Mouse (Mus musculus) CH12.LX (cell line): ENCODE data around the gene Sfxn3. TPM values are rescaled to one million over a fixed set of nuclear protein-coding genes. Genes with fewer than 3 reads are reported as not detected.

Experiments
- DNase-seq: peaks from one replicate; pipeline ENCODE4 v3.0.0-alpha.2; 2013; ENCODE audit errors: extremely low read depth
- H3K27ac ChIP-seq: 2 replicates; pipeline ENCODE4 v1.5.1; 2012; ENCODE audit warnings: low read depth, mild to moderate bottlenecking, control low read depth, moderate library complexity; ENCODE audit not compliant: insufficient read depth
- H3K27me3 ChIP-seq: replicated peaks from 2 replicates; pipeline ENCODE3; 2012; ENCODE audit warnings: inconsistent platforms
- H3K36me3 ChIP-seq, 2 experiments: replicated peaks in 1 of 2; 2 replicates each; pipeline versions ENCODE3 to v1.6.1; 2012; ENCODE audit warnings: inconsistent platforms in 1 of 2, low read length in 1 of 2, mild to moderate bottlenecking in 1 of 2, mixed read lengths in 1 of 2, moderate library complexity in 1 of 2; ENCODE audit not compliant: control insufficient read depth in 1 of 2, insufficient read depth in 1 of 2
- H3K4me1 ChIP-seq, 2 experiments: 2 replicates each; pipeline ENCODE4 v1.6.1; 2012; ENCODE audit warnings: inconsistent platforms in 1 of 2, moderate library complexity in 1 of 2; ENCODE audit not compliant: insufficient read depth in 2 of 2, control insufficient read depth in 1 of 2
- H3K4me2 ChIP-seq: 2 replicates; pipeline ENCODE4 v1.6.1; 2012; ENCODE audit warnings: low read depth, mild to moderate bottlenecking, control low read depth; ENCODE audit not compliant: poor library complexity, insufficient read depth, severe bottlenecking
- H3K4me3 ChIP-seq, 3 experiments: fragments of 150-350 bp in 1 of 3; sonication (generic) in 1 of 3; replicated peaks in 1 of 3; 2 replicates each; pipeline versions ENCODE3 to v1.5.1; 2011 to 2012; ENCODE audit warnings: low read depth in 2 of 3, low read length in 2 of 3, mild to moderate bottlenecking in 2 of 3, moderate library complexity in 2 of 3, control low read depth in 1 of 3, improper control_type of control experiment in 1 of 3, inconsistent platforms in 1 of 3, mixed read lengths in 1 of 3; ENCODE audit not compliant: poor library complexity in 1 of 3
- H3K79me2 ChIP-seq: replicated peaks from 2 replicates; pipeline ENCODE4 v1.6.1; 2012; ENCODE audit warnings: mild to moderate bottlenecking, moderate library complexity; ENCODE audit not compliant: control insufficient read depth, poor library complexity, insufficient read depth, severe bottlenecking; ENCODE audit errors: extremely low read depth
- H3K9ac ChIP-seq: 2 replicates; pipeline ENCODE4 v1.6.1; 2012; ENCODE audit warnings: low read depth, mild to moderate bottlenecking, control low read depth, moderate library complexity; ENCODE audit not compliant: insufficient read depth
- H3K9me3 ChIP-seq: replicated peaks from 2 replicates; pipeline ENCODE3; 2012; ENCODE audit warnings: low read length, inconsistent platforms, mixed read lengths
- BHLHE40 ChIP-seq: IDR thresholded peaks from 2 replicates; pipeline ENCODE4 v1.6.1; 2011; ENCODE audit warnings: mild to moderate bottlenecking, low read depth, low read length, improper control_type of control experiment
- CHD1 ChIP-seq: IDR thresholded peaks from 2 replicates; pipeline ENCODE4 v1.6.1; 2012; ENCODE audit warnings: low read depth, low read length, improper control_type of control experiment, inconsistent platforms
- CHD2 ChIP-seq: IDR thresholded peaks from 2 replicates; pipeline ENCODE4 v1.6.1; 2011; ENCODE audit warnings: low read length, improper control_type of control experiment
- CTCF ChIP-seq, 2 experiments: IDR thresholded peaks in 1 of 2; conservative IDR thresholded peaks in 1 of 2; 2 replicates each; pipeline ENCODE4 v1.5.1; 2011 to 2012; ENCODE audit warnings: low read depth in 2 of 2, low read length in 2 of 2, improper control_type of control experiment in 1 of 2, inconsistent platforms in 1 of 2, mild to moderate bottlenecking in 1 of 2, moderate library complexity in 1 of 2
- E2F4 ChIP-seq: IDR thresholded peaks from 2 replicates; pipeline ENCODE4 v1.6.1; 2011; ENCODE audit warnings: low read depth, low read length, improper control_type of control experiment; ENCODE audit not compliant: insufficient replicate concordance
- ELF1 ChIP-seq: IDR thresholded peaks from 2 replicates; pipeline ENCODE4 v1.6.1; 2014; ENCODE audit warnings: low read depth, mild to moderate bottlenecking, inconsistent platforms, low read length, improper control_type of control experiment
- EP300 ChIP-seq: IDR thresholded peaks from 2 replicates; pipeline ENCODE4 v1.6.1; 2011; ENCODE audit warnings: low read length, improper control_type of control experiment
- ETS1 ChIP-seq: conservative IDR thresholded peaks from 2 replicates; pipeline ENCODE4 v1.6.1; 2012; ENCODE audit warnings: low read depth, mild to moderate bottlenecking, inconsistent platforms, low read length, improper control_type of control experiment, moderate library complexity
- GABPA ChIP-seq: IDR thresholded peaks from 2 replicates; pipeline ENCODE4 v1.6.1; 2012; ENCODE audit warnings: low read depth, low read length, improper control_type of control experiment, inconsistent platforms; ENCODE audit not compliant: insufficient replicate concordance
- HCFC1 ChIP-seq: IDR thresholded peaks from 2 replicates; pipeline ENCODE4 v1.6.1; 2012; ENCODE audit warnings: low read depth, mild to moderate bottlenecking, inconsistent platforms, low read length, improper control_type of control experiment
- IRF4 ChIP-seq: IDR thresholded peaks from 2 replicates; pipeline ENCODE4 v1.6.1; 2014; ENCODE audit warnings: low read depth, mild to moderate bottlenecking, inconsistent platforms, low read length, improper control_type of control experiment
- JUN ChIP-seq: IDR thresholded peaks from 2 replicates; pipeline ENCODE4 v1.6.1; 2011; ENCODE audit warnings: low read depth, mild to moderate bottlenecking, low read length, improper control_type of control experiment, moderate library complexity; ENCODE audit not compliant: insufficient read depth
- JUND ChIP-seq: conservative IDR thresholded peaks from 2 replicates; pipeline ENCODE4 v1.6.1; 2011; ENCODE audit warnings: low read depth, low read length, improper control_type of control experiment
- KAT2A ChIP-seq: IDR thresholded peaks from 2 replicates; pipeline ENCODE4 v1.6.1; 2012; ENCODE audit warnings: low read length, improper control_type of control experiment, inconsistent platforms; ENCODE audit not compliant: insufficient replicate concordance
- MAFK ChIP-seq: IDR thresholded peaks from 2 replicates; pipeline ENCODE4 v1.6.1; 2011; ENCODE audit warnings: low read length, improper control_type of control experiment; ENCODE audit not compliant: insufficient replicate concordance
- MAX ChIP-seq: IDR thresholded peaks from 2 replicates; pipeline ENCODE4 v1.6.1; 2011; ENCODE audit warnings: low read length, improper control_type of control experiment
- MAZ ChIP-seq: IDR thresholded peaks from 2 replicates; pipeline ENCODE4 v1.6.1; 2012; ENCODE audit warnings: low read depth, mild to moderate bottlenecking, inconsistent platforms, low read length, improper control_type of control experiment, moderate library complexity
- MEF2A ChIP-seq: IDR thresholded peaks from 2 replicates; pipeline ENCODE4 v1.6.1; 2014; ENCODE audit warnings: low read depth, mild to moderate bottlenecking, inconsistent platforms, low read length, improper control_type of control experiment, borderline replicate concordance
- MXI1 ChIP-seq: IDR thresholded peaks from 2 replicates; pipeline ENCODE4 v1.6.1; 2011; ENCODE audit warnings: mild to moderate bottlenecking, low read depth, low read length, improper control_type of control experiment
- MYC ChIP-seq: IDR thresholded peaks from 2 replicates; pipeline ENCODE4 v1.6.1; 2011; ENCODE audit warnings: low read depth, mild to moderate bottlenecking, improper control_type of control experiment, low read length
- NELFE ChIP-seq: IDR thresholded peaks from 2 replicates; pipeline ENCODE4 v1.6.1; 2011; ENCODE audit warnings: low read depth, low read length, improper control_type of control experiment
- NRF1 ChIP-seq: IDR thresholded peaks from 2 replicates; pipeline ENCODE4 v1.6.1; 2014; ENCODE audit warnings: low read depth, mild to moderate bottlenecking, inconsistent platforms, low read length, improper control_type of control experiment, moderate library complexity
- PAX5 ChIP-seq: IDR thresholded peaks from 2 replicates; pipeline ENCODE4 v1.6.1; 2012; ENCODE audit warnings: low read length, inconsistent platforms, mixed read lengths
- POLR2A ChIP-seq: IDR thresholded peaks from 2 replicates; pipeline ENCODE4 v1.6.1; 2011; ENCODE audit warnings: low read depth, mild to moderate bottlenecking, improper control_type of control experiment, low read length
- POLR2AphosphoS2 ChIP-seq: IDR thresholded peaks from 2 replicates; pipeline ENCODE4 v1.6.1; 2011; ENCODE audit warnings: low read depth, low read length, improper control_type of control experiment
- RAD21 ChIP-seq: IDR thresholded peaks from 2 replicates; pipeline ENCODE4 v1.6.1; 2011; ENCODE audit warnings: low read depth, mild to moderate bottlenecking, low read length, improper control_type of control experiment, moderate library complexity
- RCOR1 ChIP-seq: conservative IDR thresholded peaks from 2 replicates; pipeline ENCODE4 v1.6.1; 2012; ENCODE audit warnings: low read depth, mild to moderate bottlenecking, inconsistent platforms, low read length, improper control_type of control experiment
- SIN3A ChIP-seq: IDR thresholded peaks from 2 replicates; pipeline ENCODE4 v1.6.1; 2012; ENCODE audit warnings: low read length, improper control_type of control experiment, inconsistent platforms
- SMC3 ChIP-seq: IDR thresholded peaks from 2 replicates; pipeline ENCODE4 v1.6.1; 2011; ENCODE audit warnings: low read depth, low read length, improper control_type of control experiment
- TBP ChIP-seq: conservative IDR thresholded peaks from 2 replicates; pipeline ENCODE4 v1.6.1; 2011; ENCODE audit warnings: low read depth, low read length, improper control_type of control experiment
- TCF12 ChIP-seq: IDR thresholded peaks from 2 replicates; pipeline ENCODE4 v1.6.1; 2014; ENCODE audit warnings: low read depth, mild to moderate bottlenecking, inconsistent platforms, low read length, improper control_type of control experiment
- UBTF ChIP-seq: IDR thresholded peaks from 2 replicates; pipeline ENCODE4 v1.6.1; 2012; ENCODE audit warnings: low read depth, mild to moderate bottlenecking, inconsistent platforms, low read length, improper control_type of control experiment, moderate library complexity
- USF1 ChIP-seq: IDR thresholded peaks from 2 replicates; pipeline ENCODE4 v1.6.1; 2014; ENCODE audit warnings: low read depth, mild to moderate bottlenecking, inconsistent platforms, low read length, improper control_type of control experiment
- USF2 ChIP-seq: conservative IDR thresholded peaks from 2 replicates; pipeline ENCODE4 v1.6.1; 2011; ENCODE audit warnings: low read depth, low read length, improper control_type of control experiment
- ZC3H11A ChIP-seq: IDR thresholded peaks from 2 replicates; pipeline ENCODE4 v1.6.1; 2012; ENCODE audit warnings: low read depth, mild to moderate bottlenecking, inconsistent platforms, low read length, improper control_type of control experiment
- ZKSCAN1 ChIP-seq: IDR thresholded peaks from 2 replicates; pipeline ENCODE4 v1.6.1; 2012; ENCODE audit warnings: low read depth, inconsistent platforms, low read length, improper control_type of control experiment, borderline replicate concordance
- ZMIZ1 ChIP-seq: IDR thresholded peaks from 2 replicates; pipeline ENCODE4 v1.6.1; 2012; ENCODE audit warnings: low read depth, mild to moderate bottlenecking, inconsistent platforms, low read length, improper control_type of control experiment
- ZNF384 ChIP-seq: IDR thresholded peaks from 2 replicates; pipeline ENCODE4 v1.6.1; 2012; ENCODE audit warnings: low read depth, low read length, improper control_type of control experiment, inconsistent platforms
- dilution Hi-C: fragments of 300-500 bp; cut with MboI; formaldehyde crosslinking; loops from 2 replicates; pipeline ENCODE4 v1.14.3; 2020; ENCODE audit warnings: low sequenced_read_pairs; ENCODE audit not compliant: extremely low pct_unique_long_range_greater_than_20kb, extremely low pct_ligation_motif_present
- in situ Hi-C: fragments of 300-500 bp; cut with MboI; formaldehyde crosslinking; loops from 3 replicates; pipeline ENCODE4 v1.14.3; 2019; ENCODE audit warnings: low sequenced_read_pairs, low pct_ligation_motif_present, low pct_unique_long_range_greater_than_20kb, mixed read lengths
- polyA plus RNA-seq: library from polyadenylated mRNA; unstranded; fragments of >175 nt; gene quantifications from 2 replicates; pipeline ENCODE4 v1.2.1, GENCODE M21; 2012; ENCODE audit warnings: low read depth; ENCODE audit not compliant: insufficient read length
- total RNA-seq, 2 experiments: library from RNA; depleted of rRNA; stranded (reverse); fragments of 300-350 nt in 1 of 2; fragments of >200 nt in 1 of 2; gene quantifications; 2 replicates each; pipeline ENCODE4 v1.2.3; 2012 to 2014

Gene Sfxn3
- total and polyA plus RNA-seq, 3 experiments, result 1.4 to 4.2 (median 3.6) TPM

GRCm38 (mm10) chr19:45031780-45032179, 15.5 kb upstream of the Sfxn3 start:
- dilution Hi-C loops (no loop called here), in situ Hi-C loops (loop anchor here (25.0 kb wide), 1 partner anchor 444 kb away; no protein-coding TSS in a partner anchor)
- no peaks in the 10 kb centered on the region for H3K9me3 ChIP-seq
- H3K36me3 ChIP-seq, result peaks cover 0 to 3% of the 10 kb centered on the region in 2 experiments
- peaks cover 43% of the 10 kb centered on the region for H3K27me3 ChIP-seq
- DNase-seq, result peak; percentile 76
- H3K4me1 ChIP-seq, result peaks cover 8 to 17% of the 10 kb centered on the region in 2 experiments
- no peak overlapping the region for H3K4me3 ChIP-seq
- H3K79me2 ChIP-seq, result no peaks in the 10 kb centered on the region
- no peak overlapping the region for H3K9ac ChIP-seq
- TF ChIP-seq USF2 (no peak), ZC3H11A (peak; percentile 49), SMC3 (peak; percentile 71), BHLHE40 (peak; percentile 35; the same call in 1 of the 2 replicates), CHD2 (no peak), MYC (0 out of 2 replicates have a peak, but pooled peaks have one; percentile 55), MAZ (0 out of 2 replicates have a peak, but pooled peaks have one; percentile 56), POLR2AphosphoS2 (no peak), EP300 (no peak), MAX (0 out of 2 replicates have a peak, but pooled peaks have one; percentile 27), JUND (no peak), GABPA (no peak), ZNF384 (no peak), CHD1 (no peak), HCFC1 (no peak), NRF1 (no peak), ZKSCAN1 (no peak), RCOR1 (no peak), E2F4 (no peak), MXI1 (0 out of 2 replicates have a peak, but pooled peaks have one; percentile 20), TCF12 (0 out of 2 replicates have a peak, but pooled peaks have one; percentile 14), SIN3A (no peak; the same call in 1 of the 2 replicates), RAD21 (peak; percentile 96), POLR2A (no peak), KAT2A (no peak), TBP (no peak), IRF4 (peak; percentile 46; the same call in 1 of the 2 replicates), MEF2A (no peak), MAFK (no peak), UBTF (no peak), JUN (no peak), ELF1 (no peak), CTCF (conservative IDR thresholded peaks at IDR 0.05 in 1 of 2, IDR thresholded peaks at IDR 0.05 in 1 of 2; ENCODE audit: low read depth in 2 of 2, low read length in 2 of 2) (peak; percentile 83 to 95), USF1 (no peak), NELFE (no peak; the same call in 1 of the 2 replicates), PAX5 (no peak), ETS1 (no peak), ZMIZ1 (no peak)
- H3K27ac ChIP-seq, result no peak overlapping the region
- H3K4me2 ChIP-seq, result no peak overlapping the region
